Mouse (Mus musculus) liver, postnatal 0 days (tissue): ENCODE measurements around the gene Daxx.

ENCODE experiments used
- CTCF ChIP-seq: sonication (generic); IDR thresholded peaks from 2 replicates; pipeline ENCODE4 v1.5.1; 2016; ENCODE audit warnings: antibody characterized with exemption, low read depth
- EP300 ChIP-seq: IDR thresholded peaks from 2 replicates; pipeline ENCODE4 v1.6.1; 2016; ENCODE audit warnings: antibody characterized with exemption, low read depth, mild to moderate bottlenecking

DNA sequence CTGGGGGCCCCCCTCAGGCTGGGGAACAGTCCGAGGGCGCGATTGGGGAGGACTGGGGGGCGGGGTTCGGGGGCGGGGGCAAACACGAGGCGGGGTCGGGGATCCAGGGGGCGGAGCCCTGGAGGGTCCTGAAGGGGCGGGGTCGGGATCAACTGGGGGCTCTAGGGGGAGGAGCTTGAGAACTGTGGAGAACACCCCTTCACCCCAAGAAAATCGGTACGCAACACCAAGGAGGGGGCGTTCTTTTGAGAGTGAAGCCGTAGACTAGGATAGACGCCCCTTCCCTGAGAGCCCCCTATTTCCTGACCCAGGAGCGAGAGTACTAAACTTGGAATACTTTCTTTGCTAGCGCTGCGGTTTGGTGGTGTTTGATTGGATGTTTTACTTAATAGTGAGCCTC is 7.1 kb downstream of the Daxx start:
- TF ChIP-seq CTCF, result no peak
- TF ChIP-seq EP300, result no peak
